Mouse (Mus musculus) adrenal gland, adult 18-20 months (tissue): ENCODE measurements around the gene Cdk8. TPM values are rescaled to one million over a fixed set of nuclear protein-coding genes. Genes with fewer than 3 reads are reported as not detected.

Experiments used
- DNase-seq, 2 experiments: peaks; one replicate each; pipeline ENCODE4 v3.0.0; 2021 to 2022; ENCODE audit warnings: low spot score in 2 of 2
- total RNA-seq, 2 experiments: library from RNA; stranded (reverse); gene quantifications; 1 replicate in 1 of 2; 2 replicates in 1 of 2; pipeline ENCODE4 v1.2.3; 2021

Gene Cdk8
- total RNA-seq, 2 experiments from 2014 or later = 43.5 to 91.1 TPM

DNA sequence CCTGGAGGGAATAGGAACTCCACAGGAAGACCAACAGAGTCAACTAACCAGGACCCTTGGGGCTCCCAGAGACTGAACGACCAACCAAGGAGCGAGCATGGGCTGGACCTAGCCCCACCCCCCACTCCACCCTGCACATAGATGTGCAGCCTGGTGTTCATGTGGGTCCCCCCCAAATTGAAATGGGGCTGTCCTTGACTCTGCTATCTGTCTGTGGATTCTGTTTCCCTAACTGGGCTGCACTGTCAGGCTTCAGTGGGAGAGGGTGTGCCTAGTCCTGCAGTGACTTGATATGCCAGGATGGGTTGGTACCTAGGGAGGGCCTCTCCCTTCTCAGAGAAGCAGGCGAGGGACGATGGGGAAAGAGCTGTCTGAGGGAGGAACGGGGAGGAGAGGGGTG lies 85.3 kb downstream of the Cdk8 start:
- no peak for DNase-seq

GRCm38 (mm10) chr5:146318051-146318450 lies 87.0 kb downstream of the Cdk8 start:
- no peak for DNase-seq

DNA sequence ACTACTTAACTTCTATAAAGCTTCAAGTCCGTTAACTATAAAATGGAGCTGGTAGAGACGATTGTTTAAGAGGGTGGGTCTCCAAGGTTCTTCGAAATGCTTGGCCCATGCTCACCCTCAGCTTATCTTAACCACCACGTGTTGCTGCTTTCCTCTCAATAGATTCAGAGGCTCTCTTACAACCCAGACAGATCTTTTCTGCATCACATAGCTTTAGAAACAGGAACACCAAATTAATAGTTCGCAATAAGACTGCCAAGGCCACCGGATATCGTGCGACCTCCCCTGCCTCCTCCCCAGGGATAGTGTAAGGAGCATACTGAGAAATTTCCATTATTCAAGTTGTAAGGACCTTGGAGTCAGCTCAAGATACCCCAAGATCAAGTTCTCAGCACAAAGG lies 87.4 kb downstream of the Cdk8 start:
- DNase-seq = no peak

DNA sequence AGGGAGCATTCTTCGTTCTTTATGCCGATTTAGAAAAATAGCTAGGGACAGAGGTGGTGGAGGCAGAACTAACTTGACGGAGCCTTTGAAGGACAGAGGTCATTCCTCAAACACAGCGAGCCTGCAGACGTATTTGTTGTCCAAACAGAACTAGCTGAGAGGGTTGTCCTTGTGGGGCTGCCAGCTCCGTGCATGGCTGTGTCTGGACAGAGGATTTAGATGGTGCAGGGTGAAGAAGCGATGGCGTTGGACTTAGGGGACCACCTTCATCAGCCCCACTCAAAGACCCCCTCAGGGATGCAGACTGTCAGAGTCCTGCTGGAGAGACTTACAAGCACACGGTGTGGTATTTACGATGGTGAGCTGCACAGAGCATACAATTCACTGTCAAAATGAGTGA lies 97.9 kb downstream of the Cdk8 start:
- no peak for DNase-seq

- DNase-seq = no peak
Measured at GRCm38 (mm10) chr5:146329541-146329940, 98.5 kb downstream of the Cdk8 start.

DNA sequence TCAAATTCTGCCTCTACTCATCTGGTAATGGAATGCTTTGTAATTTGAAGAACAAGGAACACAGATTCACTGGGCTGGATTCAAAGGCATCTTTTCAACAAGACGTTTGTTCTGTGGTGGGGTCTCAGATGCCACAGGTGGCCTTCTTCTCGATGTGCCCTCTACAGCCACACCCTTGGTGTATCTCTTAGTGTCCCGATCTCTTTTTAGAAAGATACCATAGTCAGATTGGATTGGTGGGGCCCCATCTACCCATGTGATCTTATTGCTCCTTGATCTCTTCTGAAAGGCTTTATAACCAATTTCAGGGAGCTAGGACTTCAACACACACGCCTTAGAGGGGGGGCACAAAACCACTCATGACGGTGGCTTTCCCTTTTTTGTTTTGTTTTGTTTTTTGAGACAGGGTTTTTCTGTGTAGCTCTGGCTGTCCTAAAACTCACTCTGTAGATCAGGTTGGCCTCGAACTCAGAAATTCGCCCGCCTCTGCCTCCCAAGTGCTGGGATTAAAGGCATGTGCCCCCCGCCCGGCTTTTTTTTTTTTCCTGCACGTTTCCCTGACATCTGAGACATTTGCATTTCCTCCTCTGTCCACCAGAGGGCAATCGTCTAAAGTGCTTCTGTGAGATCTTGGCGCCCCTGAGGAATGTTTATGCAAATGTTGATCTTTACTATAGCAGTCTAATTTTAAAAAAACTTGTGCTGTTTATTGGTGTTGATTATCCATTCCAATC lies 99.2 kb downstream of the Cdk8 start:
- DNase-seq = peak; percentile 35 to 45

GRCm38 (mm10) chr5:146330765-146331115 lies 99.7 kb downstream of the Cdk8 start:
- no peak for DNase-seq

- no peak for DNase-seq
Measured at GRCm38 (mm10) chr5:146331131-146331530, 100.1 kb downstream of the Cdk8 start.

- DNase-seq = no peak
Measured at GRCm38 (mm10) chr5:146332541-146332940, 101.5 kb downstream of the Cdk8 start.

GRCm38 (mm10) chr5:146334410-146334809 lies 103.4 kb downstream of the Cdk8 start:
- no peak for DNase-seq

GRCm38 (mm10) chr5:146338064-146338463 lies 107.0 kb downstream of the Cdk8 start:
- DNase-seq = no peak

DNA sequence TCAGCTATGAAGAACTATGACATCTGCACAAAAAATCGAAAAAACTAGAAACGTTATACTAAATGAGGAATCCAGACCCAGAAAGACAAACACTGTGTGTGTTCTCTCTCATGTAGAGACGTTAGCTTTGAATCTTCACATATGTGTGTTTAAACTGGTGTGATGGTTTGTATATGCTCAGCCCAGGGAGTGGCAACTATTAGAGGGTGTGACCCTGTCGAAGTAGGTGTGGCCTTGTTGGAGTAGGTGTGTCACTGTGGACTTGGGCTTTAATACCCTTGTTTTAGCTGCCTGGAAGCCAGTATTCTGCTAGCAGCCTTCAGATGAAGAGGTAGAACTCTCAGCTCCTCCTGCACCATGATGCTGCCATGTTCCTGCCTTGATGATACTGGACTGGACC lies 109.0 kb downstream of the Cdk8 start:
- no peak for DNase-seq

GRCm38 (mm10) chr5:146344911-146345686 lies 114.1 kb downstream of the Cdk8 start:
- DNase-seq = no peak

DNA sequence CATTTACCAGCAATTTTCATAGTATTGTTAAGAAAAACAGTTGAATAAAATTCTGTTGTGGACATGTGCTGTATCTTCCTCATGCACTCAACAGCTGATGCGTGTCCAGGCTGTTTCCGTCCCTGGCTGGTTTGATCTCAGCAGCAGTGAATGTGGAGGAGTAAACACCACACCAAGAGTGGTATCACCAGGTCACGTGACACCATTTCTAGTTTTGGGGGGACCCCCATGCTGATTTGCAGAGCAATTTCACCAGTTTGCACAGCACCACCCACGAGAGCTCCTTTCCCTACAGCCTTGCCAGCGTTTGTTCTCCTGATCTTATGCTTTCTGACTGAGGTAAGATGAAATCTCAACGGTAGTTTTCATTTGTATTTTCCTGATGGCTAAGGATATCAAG lies 116.1 kb downstream of the Cdk8 start:
- DNase-seq = no peak

GRCm38 (mm10) chr5:146349183-146349582 lies 118.2 kb downstream of the Cdk8 start:
- DNase-seq = no peak

- no peak for DNase-seq
Measured at GRCm38 (mm10) chr5:146350784-146351183, 119.8 kb downstream of the Cdk8 start.

DNA sequence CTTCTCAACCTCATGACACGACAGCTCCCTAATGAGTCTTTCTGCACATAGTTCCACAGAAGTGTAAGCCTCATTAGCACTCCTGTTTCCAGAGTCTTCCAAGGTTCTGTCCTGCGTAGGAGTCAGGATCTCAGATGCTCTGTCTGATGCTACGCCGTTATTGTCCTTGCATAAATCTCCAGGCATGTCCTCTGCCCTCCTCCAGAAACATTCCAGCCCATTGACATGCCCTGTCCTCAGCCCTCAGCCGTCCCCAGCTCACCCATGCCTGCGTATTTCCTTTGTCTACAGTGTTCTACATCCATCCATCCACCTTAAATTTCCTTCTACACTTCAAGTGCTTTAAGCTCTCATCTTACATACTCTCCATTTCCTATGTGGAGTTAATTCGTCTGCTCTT lies 121.0 kb downstream of the Cdk8 start:
- DNase-seq = no peak

Other genes with a start within 250 kb of the Cdk8 start
- under 1 TPM in 1 of 2 experiments, not detected in 1; 0.20 TPM for gene Cyp3a25, start 221.6 kb upstream of the Cdk8 start, total RNA-seq
- not detected for gene Cyp3a59, start 152.0 kb upstream of the Cdk8 start, total RNA-seq
- not detected for gene Gm5565, start 70.7 kb upstream of the Cdk8 start, total RNA-seq
- not detected for gene Gm6309, start 60.5 kb upstream of the Cdk8 start, total RNA-seq
- gene 1700001J03Rik, start 45.9 kb upstream of the Cdk8 start, total RNA-seq = under 1 TPM; 0.73 to 0.99 TPM
- gene Rnf6, start 9.7 kb upstream of the Cdk8 start, total RNA-seq = 10 to 100 TPM; 47.2 to 74.5 TPM
- 10 to 100 TPM; 12.7 to 21.1 TPM for gene Wasf3, start 153.8 kb downstream of the Cdk8 start, total RNA-seq